Mouse (Mus musculus) ES-Bruce4 (cell line): ENCODE measurements around the gene Galnt3.

Source experiments
- CTCF ChIP-seq: IDR thresholded peaks from one replicate; pipeline ENCODE4 v1.8.1; 2011; ENCODE audit warnings: low read depth, low read length
- EP300 ChIP-seq: IDR thresholded peaks from 2 replicates; pipeline ENCODE4 v1.6.1; 2011; ENCODE audit warnings: low read depth, low read length; ENCODE audit not compliant: insufficient read depth
- POLR2A ChIP-seq: IDR thresholded peaks from one replicate; pipeline ENCODE4 v1.8.1; 2011; ENCODE audit warnings: low read length; ENCODE audit not compliant: insufficient read depth

GRCm38 (mm10) chr2:66044405-66045089 lies 80.2 kb downstream of the Galnt3 start:
- TF ChIP-seq CTCF (no peak), EP300 (no peak), POLR2A (no peak)
